In the genomic region with DNA sequence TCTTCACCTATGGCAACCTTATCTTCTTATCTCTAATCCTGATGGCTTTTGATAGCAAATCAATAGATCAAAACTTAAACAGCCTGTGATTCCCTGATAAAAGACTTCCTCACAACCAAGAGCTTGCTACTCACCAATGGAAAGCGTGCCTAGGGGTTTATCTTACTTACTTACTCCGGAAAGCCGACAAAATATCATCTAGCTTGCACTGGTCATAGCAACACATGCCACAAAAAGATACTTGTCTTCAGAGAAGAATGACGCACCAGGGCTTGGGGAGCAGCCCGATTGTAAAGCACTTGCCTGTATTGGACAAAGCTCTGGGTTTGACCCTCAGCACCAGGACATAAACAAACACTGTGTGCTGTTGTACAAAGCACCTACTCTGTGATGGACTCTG, we compare ENCODE assay signal across 21 mouse cellular contexts. TPM values are rescaled to one million over a fixed set of nuclear protein-coding genes. Genes with fewer than 3 reads are reported as not detected.
DNase-seq lines count a peak whose midpoint lies in the region; ATAC-seq and TF ChIP-seq lines count a peak whose summit lies in the region.
"Had no signal": no experiment of that assay in that cellular context is flagged by ENCODE, and none has a peak within 500 bp of the region (broad histone marks: within the 10 kb centered on the region; RNA-seq: fewer than 3 reads in every experiment).

No protein-coding gene starts in this region.

- peak overlapping the region; percentile 42 for H3K4me3 ChIP-seq in megakaryocyte, embryonic 14.5 days (replicated peaks)
- H3K4me3 ChIP-seq in E14TG2a.4 (replicated peaks; ENCODE audit: low read length) (0 out of 2 replicates have a peak overlapping the region, but pooled peaks have one; percentile 3), G1E (ENCODE audit: low read depth, low read length) (no peak overlapping the region)
- H3K4me3 ChIP-seq: forebrain, embryonic 10.5 days; forebrain, embryonic 13.5 days; heart, embryonic 15.5 days; hindbrain, embryonic 12.5 days; hindbrain, embryonic 15.5 days had no signal

- TF ChIP-seq CTCF in E14TG2a.4 (conservative IDR thresholded peaks at IDR 0.05; ENCODE audit: low read length) (no peak), G1E (IDR thresholded peaks at IDR 0.05; ENCODE audit: low read depth, low read length) (no peak)

- DNase-seq in G1E (ENCODE audit: low spot score), result no peak
- DNase-seq in kidney, adult 8-10 months, result no peak
- DNase-seq in left cerebral cortex, postnatal 14 days (ENCODE audit: low spot score in 2 of 2), result no peak
- DNase-seq: adrenal gland, postnatal 10 days; adrenal gland, postnatal 36 days; cerebellum, adult 18-20 months; cerebellum, adult 9-10 months; cerebellum, postnatal 14 days; gastrocnemius, postnatal 10 days; gastrocnemius, postnatal 36 days had no signal

- peaks cover 45% of the 10 kb centered on the region for H3K36me3 ChIP-seq in megakaryocyte, embryonic 14.5 days (replicated peaks; ENCODE audit: low read length)
- H3K36me3 ChIP-seq in E14TG2a.4 (ENCODE audit: insufficient read depth, low read length) (peaks cover 78% of the 10 kb centered on the region), G1E (replicated peaks) (peaks cover 63% of the 10 kb centered on the region)
- H3K36me3 ChIP-seq: forebrain, embryonic 10.5 days; heart, embryonic 15.5 days; hindbrain, embryonic 12.5 days had no signal

- ATAC-seq in megakaryocyte, adult 5-6 weeks (ENCODE audit: poor library complexity, severe bottlenecking), result no peak
- ATAC-seq in G1E (ENCODE audit: extremely low read depth, insufficient number of reproducible peaks, low FRiP score, poor library complexity, severe bottlenecking), result peak; percentile 5; the same call in 1 of the 2 replicates
- ATAC-seq: CD4-positive, CD25-positive, alpha-beta regulatory T cell, adult 4 months; forebrain, embryonic 13.5 days; forebrain, embryonic 16.5 days; Patski had no signal

- intact Hi-C loops in left cerebral cortex, postnatal 14 days (cut with DNase I), result no loop called here

- H3K4me1 ChIP-seq in megakaryocyte, embryonic 14.5 days, result peaks cover 83% of the 10 kb centered on the region
- H3K4me1 ChIP-seq in E14TG2a.4 (replicated peaks; ENCODE audit: low read depth, low read length) (peaks cover 63% of the 10 kb centered on the region), G1E (ENCODE audit: insufficient read depth, low read depth, low read length) (peaks cover 80% of the 10 kb centered on the region)

- H3K9me3 ChIP-seq in megakaryocyte, embryonic 14.5 days, result no peaks in the 10 kb centered on the region
- peaks cover 61% of the 10 kb centered on the region for H3K9me3 ChIP-seq in E14TG2a.4 (ENCODE audit: low read length)
- H3K9me3 ChIP-seq in G1E (replicated peaks), result no peaks in the 10 kb centered on the region
- H3K9me3 ChIP-seq: forebrain, embryonic 10.5 days; forebrain, embryonic 13.5 days; heart, embryonic 15.5 days; hindbrain, embryonic 12.5 days; hindbrain, embryonic 15.5 days had no signal

- no peaks in the 10 kb centered on the region for H3K27me3 ChIP-seq in megakaryocyte, embryonic 14.5 days (replicated peaks)
- H3K27me3 ChIP-seq in E14TG2a.4 (ENCODE audit: insufficient read depth, low read length) (no peaks in the 10 kb centered on the region), G1E (ENCODE audit: insufficient read depth, low read length) (no peaks in the 10 kb centered on the region)
- H3K27me3 ChIP-seq: forebrain, embryonic 13.5 days; heart, embryonic 15.5 days; hindbrain, embryonic 12.5 days; hindbrain, embryonic 15.5 days; Patski had no signal

RNA-seq across cellular contexts. Expression of gene Pfkp, which starts 4.6 kb away (rescaled TPM):
- polyA plus RNA-seq in megakaryocyte, embryonic 14.5 days (2012; ENCODE audit: insufficient read depth, low replicate concordance), result 15.2 and 36.9 TPM in 2 replicates
- total RNA-seq in megakaryocyte, adult 5-6 weeks (2015), result 51.1 and 66.3 TPM in 2 replicates
- total RNA-seq in megakaryocyte, adult 5-6 weeks (2017), result 90.5 and 94.6 TPM in 2 replicates
- 138 and 139 TPM in 2 replicates for total RNA-seq in G1E (2014; fragmentation: Nextera tagmentation)
- total RNA-seq in G1E (2017), result 264 and 287 TPM in 2 replicates
- 54.1 and 96.4 TPM in 2 replicates for polyA plus RNA-seq in G1E (2012)
- 100 to 1,000 TPM; 260 to 273 TPM for total RNA-seq in left cerebral cortex, postnatal 14 days (2021)
